Mouse (Mus musculus) forebrain, embryonic 13.5 days (tissue): ENCODE results near the gene Nme9. TPM values are rescaled to one million over a fixed set of nuclear protein-coding genes. Genes with fewer than 3 reads are reported as not detected.
A peak's percentile ranks its signal among the peaks of the same experiment; 100 is the strongest.

Experiments used
- ATAC-seq: fragments of 200-750 bp; cut with Nextera tagmentation; 2 replicates; pipeline ENCODE4 v1.8.0; 2017
- H3K27ac ChIP-seq: fragments of 300-500 bp; sonication (generic); 2 replicates; pipeline ENCODE4 v1.5.1; 2015; ENCODE audit warnings: inconsistent platforms, mild to moderate bottlenecking, moderate library complexity
- H3K27me3 ChIP-seq: fragments of 300-500 bp; sonication (generic); 2 replicates; pipeline ENCODE4 v1.6.1; 2015; ENCODE audit warnings: mild to moderate bottlenecking, inconsistent platforms
- H3K36me3 ChIP-seq: fragments of 300-500 bp; sonication (generic); 2 replicates; pipeline ENCODE4 v1.6.1; 2015; ENCODE audit warnings: mild to moderate bottlenecking, inconsistent platforms; ENCODE audit not compliant: poor library complexity, severe bottlenecking
- H3K4me1 ChIP-seq: fragments of 300-500 bp; sonication (generic); 2 replicates; pipeline ENCODE4 v1.6.1; 2015; ENCODE audit warnings: inconsistent platforms
- H3K4me2 ChIP-seq: fragments of 300-500 bp; sonication (generic); 2 replicates; pipeline ENCODE4 v1.6.1; 2015; ENCODE audit warnings: inconsistent platforms, mild to moderate bottlenecking, moderate library complexity
- H3K4me3 ChIP-seq: fragments of 300-500 bp; sonication (generic); 2 replicates; pipeline ENCODE4 v1.5.1; 2015; ENCODE audit warnings: mild to moderate bottlenecking, inconsistent platforms
- H3K9ac ChIP-seq: fragments of 300-500 bp; sonication (generic); 2 replicates; pipeline ENCODE4 v1.6.1; 2015; ENCODE audit warnings: mild to moderate bottlenecking, inconsistent platforms
- H3K9me3 ChIP-seq: fragments of 300-500 bp; sonication (generic); replicated peaks from 2 replicates; pipeline ENCODE4 v1.6.1; 2016; ENCODE audit warnings: inconsistent platforms
- WGBS: fragments of 180-500 bp; shearing (Covaris S2); methylation state at CpG from one replicate; pipeline ENCODE4 v1.1.7; 2015; 5-methylcytosine and 5-hydroxymethylcytosine counted together
- polyA plus RNA-seq: library from polyadenylated mRNA; unstranded; fragments of >200 nt; fragmentation: Nextera tagmentation; extraction: Ambion mirVana; gene quantifications from 2 replicates; pipeline ENCODE4 v1.2.1, GENCODE M21; 2015

The Nme9 gene
- polyA plus RNA-seq, 1 experiment from 2014 or later: 0.56 TPM

DNA sequence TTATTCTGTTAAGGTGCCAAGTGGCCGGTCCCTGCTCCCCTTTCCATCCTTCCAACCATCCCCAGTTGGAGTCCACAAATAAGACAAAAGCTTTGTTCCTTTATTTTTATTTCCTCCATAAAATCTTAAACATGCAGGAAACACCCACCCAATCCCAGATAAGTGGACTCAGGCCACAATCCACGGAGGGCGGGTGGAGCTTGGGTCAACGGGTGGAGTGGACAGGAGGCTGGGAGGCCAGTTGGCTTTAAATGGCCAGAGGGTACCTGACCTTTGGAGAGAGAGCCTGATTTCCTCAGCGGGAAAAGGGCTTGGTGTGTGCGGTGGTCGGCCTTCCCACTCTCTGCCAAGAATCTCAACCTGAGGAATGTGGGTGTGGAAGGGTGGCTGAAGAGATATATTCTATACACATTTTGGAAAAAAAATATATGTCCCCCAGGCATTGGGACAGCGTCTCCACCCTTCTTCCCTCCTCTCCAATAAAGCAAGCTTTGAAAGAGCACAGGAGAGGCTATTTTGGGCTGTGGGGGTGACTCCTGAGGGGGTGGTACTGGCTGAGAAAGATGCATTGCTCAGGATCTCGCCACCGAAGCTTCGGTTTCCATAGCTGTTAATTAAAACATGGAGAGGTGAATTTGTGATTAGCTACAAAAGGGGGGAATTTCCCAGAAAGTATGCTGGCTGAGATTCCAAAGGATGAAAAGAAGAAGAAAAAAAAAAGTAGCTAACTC is 22.5 kb upstream of the Nme9 start:
- WGBS: 74% methylated on average over 11 of the region's 11 CpGs
- peaks cover 25% of the 10 kb centered on the region for H3K4me1 ChIP-seq
- no peak overlapping the region for H3K27ac ChIP-seq
- no peaks in the 10 kb centered on the region for H3K27me3 ChIP-seq
- no peak for ATAC-seq
- H3K9ac ChIP-seq: no peak overlapping the region
- no peak overlapping the region for H3K4me2 ChIP-seq
- H3K4me3 ChIP-seq: no peak overlapping the region
- no peaks in the 10 kb centered on the region for H3K9me3 ChIP-seq
- H3K36me3 ChIP-seq: no peaks in the 10 kb centered on the region

DNA sequence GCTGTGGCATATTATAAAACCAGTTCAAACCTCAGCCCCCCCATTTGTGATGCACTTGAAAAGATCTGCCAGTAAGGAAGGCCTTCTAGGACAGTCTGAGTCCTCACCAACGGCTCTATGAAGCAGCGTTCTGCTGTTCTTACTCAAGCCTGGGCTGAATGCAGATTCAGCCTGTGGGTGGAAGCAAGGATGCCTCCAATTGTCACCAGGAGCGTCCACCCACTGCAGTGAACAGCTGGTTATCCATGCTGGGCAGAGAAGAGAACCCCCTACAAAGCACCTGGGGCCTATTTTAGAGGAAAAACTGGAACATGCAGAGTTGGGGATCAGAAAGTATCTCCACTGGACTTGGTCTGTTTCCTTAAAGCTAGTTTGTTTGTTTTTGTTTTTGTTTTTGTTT is 21.4 kb upstream of the Nme9 start:
- Histone ChIP-seq H3K27me3 (no peaks in the 10 kb centered on the region), H3K4me2 (no peak overlapping the region), H3K36me3 (no peaks in the 10 kb centered on the region), H3K4me1 (peaks cover 36% of the 10 kb centered on the region), H3K9me3 (no peaks in the 10 kb centered on the region), H3K27ac (no peak overlapping the region), H3K4me3 (no peak overlapping the region), H3K9ac (no peak overlapping the region)
- ATAC-seq: no peak
- 85% methylated on average over 3 of the region's 3 CpGs for WGBS

DNA sequence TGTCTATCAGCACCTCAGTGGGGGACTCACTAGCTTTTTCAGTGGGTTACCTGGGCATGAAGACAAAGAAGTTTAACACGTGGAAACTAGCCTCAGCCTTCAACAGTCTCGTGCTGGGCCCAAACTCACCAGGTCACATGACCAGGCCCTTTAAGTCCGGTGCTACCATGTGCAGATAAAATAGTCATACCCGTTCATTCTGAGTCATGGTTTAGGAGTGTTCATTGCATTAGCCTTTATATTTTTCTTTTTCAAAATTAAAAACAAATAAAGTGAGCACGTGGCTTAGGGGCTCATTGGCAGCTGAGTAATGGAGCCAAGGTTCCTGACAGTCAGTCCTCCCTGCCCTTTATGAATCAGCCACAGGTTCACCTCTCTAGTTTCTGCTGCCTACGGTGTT is 20.5 kb upstream of the Nme9 start:
- H3K9me3 ChIP-seq: no peaks in the 10 kb centered on the region
- H3K36me3 ChIP-seq: no peaks in the 10 kb centered on the region
- H3K9ac ChIP-seq: no peak overlapping the region
- H3K4me1 ChIP-seq: peaks cover 38% of the 10 kb centered on the region
- H3K27me3 ChIP-seq: no peaks in the 10 kb centered on the region
- H3K4me3 ChIP-seq: no peak overlapping the region
- WGBS: 82% methylated on average over 6 of the region's 6 CpGs
- no peak overlapping the region for H3K27ac ChIP-seq
- no peak for ATAC-seq
- H3K4me2 ChIP-seq: no peak overlapping the region

DNA sequence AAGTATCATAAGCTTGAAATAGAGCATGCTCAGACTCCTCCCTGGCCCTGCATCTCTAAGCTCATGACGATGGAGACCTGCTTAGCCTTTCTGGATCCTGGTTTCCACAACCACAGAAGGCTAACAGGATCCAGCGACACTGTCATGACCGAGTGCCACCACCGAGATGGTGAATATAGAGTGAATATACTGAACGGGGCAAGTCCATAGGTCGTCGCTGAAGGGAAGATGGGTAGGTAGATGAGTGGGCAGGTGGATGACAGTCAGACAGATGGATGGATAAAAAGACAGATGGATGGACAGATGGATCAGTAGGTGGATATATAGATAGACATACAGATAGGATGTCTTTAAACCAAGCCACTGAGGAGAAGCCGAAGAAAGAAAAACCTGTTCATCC is 19.9 kb upstream of the Nme9 start:
- peaks cover 34% of the 10 kb centered on the region for H3K4me1 ChIP-seq
- no peaks in the 10 kb centered on the region for H3K27me3 ChIP-seq
- no peak for ATAC-seq
- no peak overlapping the region for H3K9ac ChIP-seq
- no peak overlapping the region for H3K4me2 ChIP-seq
- no peaks in the 10 kb centered on the region for H3K36me3 ChIP-seq
- no peak overlapping the region for H3K27ac ChIP-seq
- WGBS: 97% methylated on average over 8 of the region's 8 CpGs
- H3K4me3 ChIP-seq: no peak overlapping the region
- H3K9me3 ChIP-seq: no peaks in the 10 kb centered on the region

DNA sequence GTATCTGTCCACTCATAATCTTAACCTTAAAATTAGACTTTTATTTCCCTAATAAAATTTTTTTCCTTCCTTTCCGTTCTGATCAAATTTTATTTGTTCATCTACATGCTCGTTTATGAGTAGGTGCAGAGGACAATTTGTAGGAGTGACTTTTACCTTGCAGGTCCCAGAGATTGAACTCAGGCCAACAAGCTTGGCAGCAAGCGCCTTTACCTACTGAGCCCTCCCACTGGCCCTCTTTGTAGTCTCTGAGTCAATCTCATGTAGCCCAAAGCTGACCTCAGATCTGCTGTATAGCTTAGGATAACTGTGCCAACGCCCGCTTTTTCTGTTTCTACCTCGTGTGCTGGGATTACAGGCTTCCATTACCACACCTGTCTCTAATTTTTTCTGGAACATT is 19.3 kb upstream of the Nme9 start:
- no peak overlapping the region for H3K4me2 ChIP-seq
- no peaks in the 10 kb centered on the region for H3K27me3 ChIP-seq
- H3K4me3 ChIP-seq: no peak overlapping the region
- no peaks in the 10 kb centered on the region for H3K36me3 ChIP-seq
- 79% methylated on average over 6 of the region's 6 CpGs for WGBS
- H3K9me3 ChIP-seq: no peaks in the 10 kb centered on the region
- H3K27ac ChIP-seq: no peak overlapping the region
- peaks cover 36% of the 10 kb centered on the region for H3K4me1 ChIP-seq
- no peak for ATAC-seq
- H3K9ac ChIP-seq: no peak overlapping the region

DNA sequence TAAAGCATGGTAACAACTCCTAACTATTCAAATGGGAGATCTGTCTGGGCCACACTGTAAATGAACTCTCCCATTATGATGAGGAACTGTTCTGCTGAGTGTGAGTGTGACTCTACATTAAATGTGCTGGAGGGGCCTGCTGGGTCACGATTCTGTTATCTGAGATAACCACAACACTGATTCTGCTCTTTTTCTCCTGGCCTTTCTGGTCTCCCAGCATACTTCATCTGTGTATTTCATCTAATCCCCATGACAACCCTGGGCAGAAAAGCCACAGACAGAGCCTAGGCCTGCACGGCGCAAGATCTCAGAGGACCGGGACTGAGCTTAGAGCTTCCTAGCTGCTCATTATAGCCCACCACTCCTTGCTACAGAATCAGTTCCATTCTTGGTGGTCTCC is 18.8 kb upstream of the Nme9 start:
- ATAC-seq: no peak
- H3K4me1 ChIP-seq: peaks cover 41% of the 10 kb centered on the region
- WGBS: 90% methylated on average over 4 of the region's 4 CpGs
- no peaks in the 10 kb centered on the region for H3K36me3 ChIP-seq
- H3K9ac ChIP-seq: no peak overlapping the region
- no peak overlapping the region for H3K27ac ChIP-seq
- H3K27me3 ChIP-seq: peaks cover 1% of the 10 kb centered on the region
- H3K9me3 ChIP-seq: no peaks in the 10 kb centered on the region
- H3K4me2 ChIP-seq: no peak overlapping the region
- H3K4me3 ChIP-seq: no peak overlapping the region

DNA sequence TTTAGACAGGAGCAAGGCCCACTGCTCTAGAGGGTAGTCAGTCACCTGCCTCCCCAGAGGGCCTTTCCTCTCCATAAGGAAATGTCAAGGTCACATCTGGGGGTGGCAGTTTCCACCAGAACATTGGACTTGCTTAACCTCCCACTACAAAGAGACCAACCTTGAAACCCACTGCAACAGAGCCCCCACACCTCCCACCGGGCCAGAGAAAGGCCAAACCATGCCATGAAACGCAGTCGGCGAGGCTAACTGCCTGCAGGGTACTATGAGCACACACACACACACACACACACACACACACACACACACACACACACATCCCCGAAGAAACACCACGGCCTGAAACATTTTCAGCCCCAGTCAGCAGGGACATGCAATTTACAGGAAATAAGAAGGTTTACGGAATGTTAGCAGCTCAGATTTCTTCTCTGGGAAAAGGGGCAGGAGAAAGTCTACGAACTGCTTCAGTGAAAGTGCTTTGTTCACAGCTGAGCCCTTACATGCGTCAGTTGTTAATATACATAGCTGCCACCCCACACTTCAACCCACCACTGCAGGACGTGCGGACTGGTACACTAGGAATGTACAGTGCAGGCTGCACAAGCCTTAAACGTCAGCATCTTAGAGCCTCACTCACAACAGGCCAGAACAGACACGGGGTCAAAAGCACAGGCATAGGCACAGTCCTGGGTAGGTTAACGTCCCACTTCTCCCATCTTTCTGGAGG is 16.2 kb upstream of the Nme9 start:
- peak overlapping the region; percentile 78 for H3K27ac ChIP-seq
- H3K4me1 ChIP-seq: peaks cover 45% of the 10 kb centered on the region
- H3K4me2 ChIP-seq: peak overlapping the region; percentile 79
- ATAC-seq: peak; percentile 28; the same call in 1 of the 2 replicates
- peak overlapping the region; percentile 84 for H3K4me3 ChIP-seq
- peak overlapping the region; percentile 93 for H3K9ac ChIP-seq
- 38% methylated on average over 14 of the region's 14 CpGs for WGBS
- peaks cover 18% of the 10 kb centered on the region for H3K27me3 ChIP-seq
- H3K36me3 ChIP-seq: no peaks in the 10 kb centered on the region
- H3K9me3 ChIP-seq: no peaks in the 10 kb centered on the region

DNA sequence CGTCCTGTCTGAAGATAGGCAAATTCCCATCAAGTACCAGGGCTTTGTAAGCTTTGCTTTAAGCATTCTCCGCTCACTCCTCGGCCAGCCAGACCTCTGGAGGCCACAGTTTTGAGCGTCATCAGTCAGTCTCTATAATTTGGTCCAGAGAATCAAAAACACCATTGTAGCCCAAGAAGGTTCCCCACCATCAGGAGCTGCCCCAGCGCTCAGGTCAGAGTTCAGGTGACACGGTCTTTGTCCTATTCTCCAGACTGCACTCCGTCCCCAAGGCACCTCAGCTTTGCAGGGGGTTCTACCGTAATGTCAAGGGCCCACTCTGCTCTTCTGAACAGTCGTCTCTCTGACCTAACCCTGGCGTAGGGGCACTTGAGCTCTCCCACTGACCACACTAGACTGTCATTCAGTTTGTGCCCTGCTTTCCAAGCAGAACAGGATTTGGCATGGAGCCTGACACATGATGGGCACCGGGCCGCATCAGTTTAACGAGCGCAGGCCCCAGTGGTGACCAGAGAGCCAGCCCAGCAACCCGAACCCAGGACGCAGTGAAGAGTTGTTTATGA is 15.6 kb upstream of the Nme9 start:
- 9% methylated on average over 16 of the region's 16 CpGs for WGBS

DNA sequence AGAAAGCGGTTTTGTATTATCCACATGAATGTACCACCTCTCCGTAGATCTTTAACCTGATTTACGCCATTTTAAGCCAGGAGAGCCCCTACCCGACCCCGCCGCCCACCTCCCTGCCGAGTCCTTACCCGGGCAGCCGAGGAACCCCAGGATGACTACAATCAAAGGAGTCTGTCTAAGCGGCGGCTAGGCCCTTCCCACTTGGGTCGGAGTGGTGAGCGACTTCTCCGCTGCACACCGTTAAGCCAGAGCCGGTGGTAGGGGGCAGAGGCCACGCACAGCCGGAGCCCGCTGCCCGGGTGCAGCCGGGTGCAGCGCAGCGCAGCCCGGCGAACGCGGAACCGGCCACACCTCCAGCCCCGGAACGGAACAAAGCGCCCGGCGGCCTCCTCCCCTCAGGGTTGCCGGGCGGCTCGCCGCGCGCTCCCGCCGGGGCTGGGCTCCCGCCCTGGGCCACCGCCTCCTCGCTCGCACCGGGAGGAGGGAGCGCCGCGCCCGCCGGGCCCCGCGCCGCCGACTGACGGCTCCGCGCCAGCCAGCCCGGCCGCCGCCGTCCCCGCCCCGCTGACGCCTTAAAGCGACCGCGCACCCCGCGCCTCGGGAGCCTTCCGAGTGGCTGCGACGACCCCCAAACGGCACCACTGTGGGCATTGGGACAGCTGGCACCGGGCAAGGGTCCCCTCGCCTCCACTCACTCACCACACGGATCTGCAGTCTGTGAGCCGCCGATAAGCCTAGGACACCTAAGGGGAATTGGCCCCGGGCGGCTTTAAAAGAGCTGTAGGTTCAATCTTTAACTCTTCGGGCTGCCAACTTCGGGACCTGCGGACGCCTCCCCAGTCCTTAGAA is 14.9 kb upstream of the Nme9 start:
- H3K4me2 ChIP-seq: peak overlapping the region; percentile 79
- peak overlapping the region; percentile 84 for H3K4me3 ChIP-seq
- ATAC-seq: peak; percentile 82
- 1% methylated on average over 62 of the region's 86 CpGs for WGBS
- peaks cover 45% of the 10 kb centered on the region for H3K4me1 ChIP-seq
- H3K27me3 ChIP-seq: peaks cover 18% of the 10 kb centered on the region
- H3K9me3 ChIP-seq: no peaks in the 10 kb centered on the region
- H3K36me3 ChIP-seq: no peaks in the 10 kb centered on the region
- peak overlapping the region; percentile 93 for H3K9ac ChIP-seq
- peak overlapping the region; percentile 78 for H3K27ac ChIP-seq

More for the DNA sequence above, 15.6 kb upstream of the Nme9 start:
- Histone ChIP-seq H3K4me3 (peak overlapping the region; percentile 84), H3K9ac (peak overlapping the region; percentile 93), H3K9me3 (no peaks in the 10 kb centered on the region), H3K36me3 (no peaks in the 10 kb centered on the region), H3K27me3 (peaks cover 18% of the 10 kb centered on the region), H3K27ac (peak overlapping the region; percentile 78), H3K4me1 (peaks cover 45% of the 10 kb centered on the region), H3K4me2 (peak overlapping the region; percentile 79)
- peak; percentile 48 for ATAC-seq

DNA sequence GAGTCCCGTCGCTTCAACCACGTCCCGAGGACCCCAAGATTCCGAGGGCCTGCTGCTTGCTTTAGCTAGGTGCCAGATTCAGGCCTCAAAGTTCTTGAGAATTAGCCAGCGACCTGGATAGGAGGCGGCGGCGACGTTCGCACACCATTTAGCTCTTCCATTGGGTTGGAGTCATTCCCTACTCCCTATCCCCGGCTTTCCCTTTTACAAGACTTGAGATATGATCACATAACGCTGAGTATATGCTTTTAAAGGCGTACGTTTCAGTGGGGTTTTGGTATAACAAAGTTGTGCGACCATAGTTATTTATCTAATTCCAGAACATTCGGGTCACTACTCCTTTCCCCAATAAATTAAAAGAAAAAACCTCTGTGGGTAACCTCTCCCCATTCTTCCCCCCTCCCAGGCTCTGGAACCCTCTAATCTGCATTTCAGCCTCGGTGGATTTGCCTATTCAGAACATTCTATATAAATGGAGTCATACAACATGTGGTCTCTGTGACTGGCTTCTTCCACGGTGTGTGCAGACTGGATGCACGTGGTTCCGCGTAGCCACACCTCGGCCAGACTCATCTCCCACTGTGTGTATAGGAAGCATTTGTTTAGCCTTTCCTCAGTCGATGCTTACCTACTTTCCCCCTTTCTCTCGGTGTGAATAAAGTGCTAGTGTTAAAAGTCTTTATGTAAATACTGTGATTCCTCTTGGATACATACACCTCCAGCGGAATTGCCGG is 14.1 kb upstream of the Nme9 start, which contains the start of gene Mras:
TSS of gene Mras (minus strand) at position 351 of the 734 bp plus-strand sequence.
- H3K36me3 ChIP-seq: no peaks in the 10 kb centered on the region
- peaks cover 18% of the 10 kb centered on the region for H3K27me3 ChIP-seq
- H3K4me2 ChIP-seq: peak within 1 kb of the TSS; percentile 79
- H3K9ac ChIP-seq: peak within 1 kb of the TSS; percentile 93
- 16% methylated on average over 27 of the region's 27 CpGs for WGBS
- peaks cover 45% of the 10 kb centered on the region for H3K4me1 ChIP-seq
- H3K9me3 ChIP-seq: no peaks in the 10 kb centered on the region
- peak within 1 kb of the TSS; percentile 78 for H3K27ac ChIP-seq
- ATAC-seq: peak; percentile 2; the same call in 1 of the 2 replicates
- peak within 1 kb of the TSS; percentile 84 for H3K4me3 ChIP-seq
